Mouse (Mus musculus) urinary bladder, postnatal 10 days (tissue): Measurements from ENCODE around the gene Tbcb.
"Not testable (repeated sequence)": the region's sequence is repeated elsewhere in the genome, so short reads cannot be mapped to it uniquely, and the experiment has no call there.

ENCODE experiments used
- DNase-seq: peaks from one replicate; pipeline ENCODE4 v3.0.0; 2022; ENCODE audit warnings: low spot score

Tbcb gene

DNA sequence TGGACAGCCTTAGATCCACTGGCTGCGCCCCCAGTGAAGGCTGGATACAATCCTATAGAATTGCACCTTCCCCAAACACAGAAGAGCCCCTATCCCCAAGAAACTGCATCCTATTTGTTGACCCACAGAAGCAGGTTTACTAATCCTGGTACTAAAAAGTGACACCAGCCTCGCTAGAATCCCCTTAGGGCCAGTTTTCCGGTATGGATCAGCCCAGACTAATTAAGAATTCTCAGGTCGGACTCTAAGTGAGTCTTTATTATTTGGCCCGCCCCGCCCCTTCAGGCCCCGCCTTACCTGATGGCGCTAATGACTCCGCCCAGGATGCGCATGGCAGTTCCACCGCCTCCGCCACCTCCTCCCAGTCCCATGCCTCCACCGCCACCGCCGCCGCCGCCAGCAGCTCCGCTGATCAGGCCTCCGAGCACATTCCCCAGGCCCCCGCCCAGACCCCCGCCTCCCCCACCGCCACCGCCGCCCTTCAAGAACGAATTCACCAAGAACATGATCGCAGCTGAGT lies 38.4 kb downstream of the Tbcb start:
- DNase-seq, result no peak

DNA sequence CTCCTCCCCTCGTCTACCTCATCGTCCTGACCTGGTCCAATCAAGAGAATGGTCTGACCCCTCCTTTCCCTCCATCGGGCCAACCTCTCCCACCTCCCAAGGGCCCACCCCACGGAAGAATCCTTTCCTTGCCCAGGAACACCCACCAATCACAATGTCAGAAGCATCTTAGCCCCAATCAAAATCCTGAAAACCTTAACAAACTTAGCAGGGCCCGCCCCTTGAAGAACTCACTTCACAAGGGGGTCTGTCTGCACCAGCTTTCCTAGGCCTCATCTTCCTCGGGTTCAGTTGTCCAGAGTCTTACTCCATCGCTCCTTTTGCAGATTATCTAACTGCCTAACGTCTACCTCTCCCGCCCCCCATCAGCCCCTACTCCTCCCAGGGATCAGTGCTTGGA lies 39.1 kb downstream of the Tbcb start:
- DNase-seq, result no peak

DNA sequence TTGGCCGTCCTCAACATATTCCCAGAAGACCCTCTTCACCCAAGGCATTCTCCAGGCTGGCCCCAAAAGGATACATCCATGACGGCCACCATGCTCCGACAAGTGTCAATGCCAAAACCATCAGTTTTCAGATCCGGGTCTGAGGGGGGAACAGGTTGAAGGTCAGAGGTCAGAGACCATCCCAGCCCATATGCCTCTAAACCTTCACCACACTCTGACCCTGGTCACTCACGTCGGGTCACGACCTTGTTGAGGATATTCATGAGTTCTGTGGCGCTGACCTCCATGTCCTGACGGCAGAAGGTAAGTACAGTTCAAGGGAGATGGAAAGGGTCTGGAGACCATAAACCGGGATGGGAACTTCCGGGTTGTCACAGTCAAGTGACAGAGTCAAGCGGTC lies 40.0 kb downstream of the Tbcb start:
- DNase-seq, result no peak

DNA sequence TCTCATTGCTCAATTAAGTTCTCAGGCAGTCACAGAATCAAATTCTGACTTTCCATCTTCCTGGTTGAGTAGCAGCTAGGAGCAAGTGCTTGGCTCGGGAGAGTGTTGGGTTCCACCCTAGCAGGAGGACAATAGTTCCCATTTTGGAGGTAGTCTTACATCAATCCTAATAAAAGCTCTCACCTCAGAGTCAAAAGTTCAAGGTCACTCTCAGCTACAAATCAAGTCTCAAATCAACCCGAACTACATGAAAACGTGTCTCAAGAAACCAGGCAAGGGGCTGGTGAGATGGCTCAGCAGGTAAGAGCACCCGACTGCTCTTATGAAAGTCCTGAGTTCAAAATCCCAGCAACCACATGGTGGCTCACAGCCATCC lies 43.0 kb downstream of the Tbcb start:
- no peak for DNase-seq

DNA sequence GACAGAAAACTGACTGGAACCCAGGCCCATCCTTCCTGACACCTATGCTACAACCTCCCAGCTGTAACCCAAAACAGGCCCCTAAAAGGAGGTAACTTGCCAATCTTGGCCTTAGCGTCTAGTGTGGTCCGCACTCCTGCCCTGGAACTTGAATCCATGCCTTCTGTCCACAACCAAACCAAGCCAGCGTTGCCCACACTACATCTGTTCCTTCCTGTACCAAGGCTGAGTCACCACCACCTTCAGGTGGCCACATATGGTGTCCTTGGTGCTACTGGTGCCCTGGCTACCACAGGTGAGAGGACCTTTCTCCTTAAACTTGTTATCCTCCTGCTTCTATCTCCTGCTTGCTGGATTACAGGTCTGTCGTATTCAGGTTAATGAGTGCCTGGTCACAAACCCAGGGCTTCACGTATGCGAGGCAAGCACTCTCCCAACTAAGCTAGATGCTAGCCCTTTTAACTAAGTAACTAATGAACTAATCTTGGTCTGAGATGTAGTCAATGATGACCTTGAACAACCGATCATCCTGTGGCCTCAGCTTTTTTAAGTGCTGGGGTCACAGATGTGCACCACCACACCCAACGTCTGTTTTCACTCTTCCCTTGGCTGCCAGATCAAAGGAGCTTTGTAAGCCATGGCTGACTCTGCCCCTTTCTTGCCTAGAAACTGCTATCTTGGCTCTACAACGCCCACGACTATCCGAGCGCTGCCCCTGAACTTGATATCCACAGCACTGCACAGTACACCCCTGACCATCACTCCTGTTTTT lies 43.5 kb downstream of the Tbcb start:
- no peak for DNase-seq

DNA sequence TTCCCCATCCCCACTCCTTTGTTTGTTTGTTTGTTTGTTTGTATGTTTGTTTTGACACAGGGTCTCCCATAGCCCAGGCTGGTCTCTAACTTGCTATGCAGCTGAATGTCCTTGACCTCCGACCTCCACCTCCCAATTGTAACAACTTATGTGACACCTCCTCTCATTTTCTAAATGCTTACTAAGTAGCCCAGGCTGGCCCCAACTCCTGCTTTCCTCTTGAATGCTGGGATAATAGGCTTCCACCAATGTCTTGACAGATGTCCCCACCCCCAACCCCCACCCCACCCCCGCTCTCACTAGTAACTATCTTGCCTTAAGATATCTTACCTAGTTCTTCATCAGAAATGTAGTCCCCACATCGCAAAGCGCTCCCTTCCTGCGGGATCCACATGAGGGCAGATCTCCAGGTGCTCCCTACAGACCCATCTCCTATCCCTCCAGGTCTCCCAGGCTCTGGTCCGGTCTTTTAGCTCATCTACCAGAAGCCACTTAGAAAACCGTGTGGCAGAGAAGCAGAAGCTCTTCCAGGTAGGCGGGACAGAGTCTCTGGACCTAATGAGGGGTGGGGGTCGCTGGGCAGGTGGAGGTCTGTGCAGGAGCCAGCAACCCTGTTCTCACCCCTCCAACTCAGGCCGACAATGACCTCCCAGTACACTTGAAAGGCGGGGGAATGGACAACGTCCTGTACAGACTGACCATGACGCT lies 47.3 kb downstream of the Tbcb start:
- DNase-seq, result no peak

DNA sequence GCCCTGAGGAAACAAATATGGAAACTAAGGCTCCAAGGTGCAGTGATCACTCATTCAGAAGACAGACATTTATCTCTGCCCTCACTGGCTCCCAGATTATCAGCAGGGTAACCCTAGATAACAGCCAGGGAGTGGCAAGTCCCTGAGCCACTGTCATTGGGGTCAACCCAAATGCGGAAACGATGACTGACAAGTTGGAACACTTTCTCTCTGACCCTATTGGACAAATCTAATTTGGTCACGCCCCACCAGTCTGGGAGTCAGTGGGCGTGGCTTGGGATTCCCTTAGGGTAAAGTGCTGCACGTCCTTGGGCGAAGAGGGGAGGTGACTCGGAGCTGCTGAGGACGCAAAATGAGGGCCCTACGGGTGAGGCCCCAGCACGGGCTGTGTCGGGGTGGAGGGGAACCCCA lies 48.2 kb downstream of the Tbcb start, which contains the start of gene Cox7a1:
Cox7a1 (plus strand) TSS at position 266 of the 411 bp plus-strand sequence.
- no peak for DNase-seq

DNA sequence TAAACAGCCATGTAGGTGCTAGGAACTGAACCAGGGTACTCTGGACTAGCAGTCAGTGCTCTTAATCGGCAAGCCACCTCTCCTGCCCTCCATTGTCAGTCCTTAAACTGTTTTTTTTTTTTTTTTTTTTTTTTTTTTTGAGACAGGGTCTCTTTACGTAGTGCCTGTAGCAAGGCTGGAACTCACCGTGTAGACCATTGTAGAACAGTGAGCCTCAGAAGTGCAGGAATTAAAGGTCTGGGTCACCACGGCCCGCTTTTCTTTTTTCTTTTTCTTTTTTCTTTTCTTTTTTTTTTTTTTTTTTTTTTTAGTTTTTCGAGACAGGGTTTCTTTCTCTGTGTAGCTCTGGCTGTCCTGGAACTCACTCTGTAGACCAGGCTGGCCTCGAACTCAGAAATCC lies 48.9 kb downstream of the Tbcb start:
- not testable (repeated sequence) for DNase-seq

DNA sequence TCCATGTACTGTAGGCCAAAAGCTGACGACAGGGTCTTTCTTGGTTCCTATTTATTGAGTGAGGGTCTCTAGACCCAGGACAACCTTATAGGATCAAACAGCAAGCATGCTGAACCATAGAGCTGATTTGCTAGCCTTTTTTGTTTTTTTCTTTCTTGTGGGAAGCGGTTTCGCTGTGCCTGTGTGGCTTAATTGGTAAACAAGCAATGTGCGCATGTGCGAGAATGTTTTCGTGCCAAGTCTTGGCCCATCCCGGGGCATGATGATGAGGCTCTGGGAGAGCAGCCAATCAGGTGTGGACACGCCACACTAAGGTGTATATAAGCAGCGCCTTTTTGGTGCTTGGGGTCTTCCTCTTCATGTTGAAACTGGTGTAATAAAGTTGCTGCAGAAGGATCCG lies 50.1 kb downstream of the Tbcb start:
- not testable (repeated sequence) for DNase-seq

DNA sequence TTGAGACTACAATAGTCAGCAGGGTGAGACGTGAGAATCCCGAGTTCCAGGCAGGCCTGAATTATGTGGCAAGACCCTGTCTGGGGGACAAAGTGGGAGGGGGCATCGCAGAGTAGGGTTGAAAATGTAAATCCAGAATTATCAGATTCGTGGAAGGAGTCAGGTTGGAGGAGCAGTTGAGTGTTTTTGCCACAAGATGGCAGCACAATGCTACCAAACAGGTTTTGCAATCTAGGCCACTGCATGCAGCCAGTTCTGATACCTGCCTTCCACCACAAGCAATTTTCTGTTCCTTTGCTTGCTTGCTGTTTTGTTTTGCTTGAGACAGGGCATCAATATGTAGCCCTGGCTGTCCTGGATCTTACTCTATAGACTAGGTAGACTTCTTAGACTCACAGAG lies 50.8 kb downstream of the Tbcb start:
- no peak for DNase-seq

DNA sequence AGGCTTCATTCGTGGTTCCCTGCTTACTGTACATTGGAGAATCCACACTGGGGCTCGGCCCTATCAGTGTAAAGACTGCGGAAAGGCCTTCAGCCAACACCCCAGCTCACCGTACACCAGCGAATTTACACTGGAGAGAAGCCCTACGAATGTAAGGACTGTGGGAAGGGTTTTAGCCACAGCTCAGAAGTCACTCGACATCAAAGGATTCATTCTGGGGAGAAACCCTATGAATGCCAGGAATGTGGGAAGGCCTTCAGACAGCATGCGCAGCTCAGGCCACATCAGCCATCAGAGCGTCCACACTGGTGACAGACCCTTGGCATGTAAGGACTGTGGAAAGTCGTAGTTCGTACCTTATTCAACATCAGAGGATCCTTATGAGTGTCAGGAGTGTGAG lies 53.8 kb downstream of the Tbcb start:
- DNase-seq, result no peak

DNA sequence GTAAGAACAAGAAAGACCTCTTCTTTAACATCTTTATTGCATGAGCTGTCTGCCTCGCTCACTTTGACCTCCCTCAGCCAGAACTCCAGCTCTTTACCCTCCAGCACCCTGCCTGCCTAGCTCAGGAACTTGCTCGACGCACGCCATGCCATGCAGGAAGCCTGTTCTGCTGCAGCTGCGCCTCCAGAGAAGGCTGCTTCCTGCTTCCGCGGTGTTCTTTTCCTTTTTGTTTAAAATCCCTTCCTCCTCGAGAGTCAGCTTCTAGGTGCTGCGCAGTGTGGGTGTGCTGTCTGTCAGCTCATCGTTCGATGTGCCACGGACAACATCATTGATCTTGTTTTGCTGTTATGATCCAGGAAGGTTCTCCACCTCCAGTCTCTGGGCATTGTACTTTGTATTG lies 55.6 kb downstream of the Tbcb start:
- no peak for DNase-seq
